Mouse (Mus musculus): Measurements from ENCODE around the gene Apol8.
"Not testable (repeated sequence)": the region's sequence is repeated elsewhere in the genome, so short reads cannot be mapped to it uniquely, and the experiment has no call there.

GRCm38 (mm10) chr15:77741556-77741955, 15.2 kb downstream of the Apol8 start:
- not testable (repeated sequence) for TF ChIP-seq EP300, CTCF (IDR thresholded peaks at IDR 0.05)

Data from lung, postnatal 0 days (tissue).